Mouse (Mus musculus) adrenal gland, adult 8-10 months (tissue): ENCODE data around the gene Insm2. TPM values are rescaled to one million over a fixed set of nuclear protein-coding genes. Genes with fewer than 3 reads are reported as not detected.

Experiments
- DNase-seq: peaks from one replicate; pipeline ENCODE4 v3.0.0; 2022
- total RNA-seq, 4 experiments: library from RNA; stranded (reverse); gene quantifications; 2 replicates each; pipeline ENCODE4 v1.2.4; 2022

Insm2 gene
- total RNA-seq, 4 experiments from 2014 or later: 2.6 to 6.4 (median 4.8) TPM

DNA sequence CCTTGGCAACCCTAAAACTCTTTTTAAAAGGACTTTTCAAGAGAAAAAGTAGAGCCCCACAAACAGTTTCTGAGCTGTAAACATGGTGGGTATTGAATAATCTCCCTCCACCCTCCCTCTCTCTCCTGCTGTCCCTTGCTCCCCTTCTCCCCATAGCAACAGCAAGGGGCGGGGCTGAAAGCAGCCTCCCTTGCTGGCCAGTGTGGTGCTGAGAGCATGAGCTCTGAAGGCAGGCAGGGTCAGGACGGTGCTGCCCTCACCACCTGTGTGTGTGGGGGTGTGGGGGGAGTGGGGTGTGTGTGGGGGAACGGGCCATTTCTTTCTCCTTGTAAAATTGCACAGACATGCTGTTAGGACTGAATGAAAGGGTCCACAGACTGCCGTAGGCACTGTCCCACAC is 8.7 kb downstream of the Insm2 start:
- DNase-seq: no peak

DNA sequence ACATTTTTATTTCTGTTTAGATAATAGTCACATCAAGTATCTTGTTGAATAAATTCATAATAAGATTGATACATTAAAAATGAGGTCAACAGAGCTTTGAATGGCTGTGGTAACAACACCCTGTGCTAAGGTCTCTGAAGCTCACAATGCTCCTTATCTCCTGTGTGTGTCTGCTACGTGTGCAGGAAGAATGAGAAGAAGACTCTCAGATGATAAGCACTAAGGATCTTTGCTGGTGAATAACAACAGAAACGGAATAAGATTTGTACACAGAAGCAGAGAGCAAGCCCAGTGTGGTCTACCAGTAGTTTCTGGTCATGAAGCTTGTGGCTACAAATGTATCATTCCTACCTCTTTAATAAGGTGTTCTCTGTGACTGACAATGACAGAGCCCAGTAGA is 11.6 kb downstream of the Insm2 start:
- no peak for DNase-seq

DNA sequence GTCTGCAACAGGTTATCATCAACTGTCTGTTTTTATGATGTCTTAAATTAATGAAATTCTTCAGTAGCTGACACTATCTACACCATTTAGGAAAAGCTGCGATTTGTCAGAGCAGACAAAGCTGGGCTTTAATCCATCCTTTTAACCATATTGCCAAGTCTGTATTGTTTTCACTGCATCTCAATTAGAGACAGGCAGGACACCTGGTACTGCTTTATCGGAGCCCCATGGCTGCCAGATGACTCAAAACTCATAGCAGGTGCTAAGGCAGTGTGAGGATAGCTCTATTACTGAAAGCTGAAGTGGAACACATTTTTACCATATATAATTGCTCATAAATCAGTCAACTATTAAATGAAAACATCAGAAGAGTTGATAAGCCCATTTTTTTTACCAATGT is 21.1 kb downstream of the Insm2 start:
- no peak for DNase-seq

GRCm38 (mm10) chr12:55622615-55623245 is 23.5 kb downstream of the Insm2 start:
- no peak for DNase-seq

DNA sequence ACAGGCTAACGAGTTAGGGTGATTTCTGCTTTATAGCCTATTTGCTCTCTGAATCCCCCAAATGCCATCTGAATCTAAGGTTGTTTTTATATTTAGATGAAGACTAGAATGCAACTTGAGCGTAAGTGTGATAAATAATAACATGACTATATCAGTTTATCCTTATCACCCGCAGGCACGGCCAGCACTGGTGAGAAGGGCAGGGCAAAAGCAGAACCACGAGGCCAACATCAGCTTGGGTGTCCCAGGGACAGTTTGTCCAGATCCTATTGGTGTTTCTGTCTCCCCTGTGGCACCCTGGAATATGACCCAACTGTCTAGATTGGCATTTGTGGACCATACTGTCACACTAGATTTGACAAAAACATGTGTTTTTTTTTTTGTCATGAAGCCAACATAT is 24.0 kb downstream of the Insm2 start:
- no peak for DNase-seq

DNA sequence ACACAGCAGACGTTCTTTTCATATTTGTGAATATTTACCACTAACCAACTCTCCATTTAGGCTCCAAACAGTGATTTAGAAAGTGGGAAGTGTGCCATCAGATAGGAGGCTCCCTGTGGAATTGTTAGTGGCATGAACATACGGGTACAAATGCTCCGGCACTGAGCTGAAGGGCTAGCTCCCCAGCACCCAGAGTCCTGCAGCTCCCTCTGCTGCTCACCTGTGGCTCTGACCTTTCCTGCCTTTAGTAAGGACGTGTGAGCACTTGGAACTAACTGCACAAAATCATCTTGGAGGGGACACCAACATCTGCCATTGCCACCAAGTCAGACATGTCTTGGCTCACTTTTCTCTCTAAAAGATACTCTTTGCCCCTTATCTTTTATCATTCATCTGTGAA is 27.5 kb downstream of the Insm2 start:
- DNase-seq: no peak

DNA sequence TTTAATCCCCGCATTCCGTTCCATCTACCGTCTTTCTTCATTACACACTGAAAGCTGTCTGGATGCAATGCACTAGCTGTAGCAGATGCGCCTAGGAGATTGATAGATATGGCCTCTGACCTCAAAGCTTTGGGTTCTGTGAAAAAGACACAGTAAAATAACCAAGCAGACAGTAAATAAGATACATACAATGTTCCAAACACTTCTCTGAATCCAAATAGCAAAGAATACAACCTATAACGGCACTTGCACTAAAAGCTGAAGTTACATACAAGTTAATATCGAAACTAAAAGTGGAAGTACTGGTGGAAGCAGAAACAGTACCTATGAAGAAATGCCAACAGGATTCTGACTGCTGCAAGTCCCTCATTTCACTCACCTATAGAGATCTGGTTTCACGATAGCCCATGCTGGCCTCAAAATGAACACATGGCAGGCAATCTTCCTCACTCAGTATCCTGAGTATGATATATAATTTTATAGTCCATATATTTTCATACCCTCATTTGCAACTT is 48.8 kb downstream of the Insm2 start:
- DNase-seq: no peak

Other genes starting within 250 kb of the Insm2 start
- 100 to 1,000 TPM; 196 to 232 (median 214) TPM for gene Psma6, start 215.2 kb upstream of the Insm2 start, total RNA-seq
- gene Nfkbia, start 106.8 kb upstream of the Insm2 start, total RNA-seq: 10 to 100 TPM; 76.2 to 98.5 (median 86.4) TPM
- gene Aldoart2, start 34.2 kb upstream of the Insm2 start, total RNA-seq: not detected
- 10 to 100 TPM; 74.0 to 86.7 (median 80.2) TPM for gene Ralgapa1, start 221.7 kb downstream of the Insm2 start, total RNA-seq
- 10 to 100 TPM; 46.7 to 68.7 (median 56.0) TPM for gene Brms1l, start 236.9 kb downstream of the Insm2 start, total RNA-seq